Mouse (Mus musculus) olfactory bulb, adult 2 months (tissue): ENCODE measurements around the gene Scarf1. TPM values are rescaled to one million over a fixed set of nuclear protein-coding genes. Genes with fewer than 3 reads are reported as not detected.

ENCODE experiments used
- H3K27ac ChIP-seq: fragments of 200-500 bp; 2 replicates; pipeline ENCODE4 v1.5.1; 2012; ENCODE audit warnings: low read depth, low read length; ENCODE audit not compliant: insufficient read depth
- H3K4me1 ChIP-seq: fragments of 200-500 bp; 2 replicates; pipeline ENCODE4 v1.6.1; 2012; ENCODE audit warnings: low read length; ENCODE audit not compliant: control insufficient read depth, insufficient read depth
- H3K4me3 ChIP-seq: fragments of 200-500 bp; 2 replicates; pipeline ENCODE4 v1.5.1; 2012; ENCODE audit warnings: mild to moderate bottlenecking, low read depth, low read length, moderate library complexity; ENCODE audit not compliant: insufficient read depth
- CTCF ChIP-seq: fragments of 200-500 bp; IDR thresholded peaks from 2 replicates; pipeline ENCODE4 v1.5.1; 2012; ENCODE audit warnings: low read depth, mild to moderate bottlenecking, low read length, moderate library complexity; ENCODE audit not compliant: insufficient read depth
- POLR2A ChIP-seq: fragments of 200-500 bp; IDR thresholded peaks from 2 replicates; pipeline ENCODE4 v1.6.1; 2012; ENCODE audit warnings: mild to moderate bottlenecking, low read depth, low read length, moderate library complexity; ENCODE audit not compliant: insufficient read depth
- WGBS: fragments of 180-500 bp; shearing (Covaris S2); methylation state at CpG from one replicate; pipeline ENCODE4 v1.1.7; 2018; 5-methylcytosine and 5-hydroxymethylcytosine counted together
- polyA plus RNA-seq: library from polyadenylated mRNA; stranded (reverse); fragments of >200 nt; gene quantifications from 2 replicates; pipeline ENCODE4 v1.2.4, GENCODE M21; 2012; ENCODE audit warnings: low replicate concordance; ENCODE audit not compliant: missing spikeins, insufficient read depth, insufficient read length

Gene Scarf1
- polyA plus RNA-seq, 1 experiment, result not detected

DNA sequence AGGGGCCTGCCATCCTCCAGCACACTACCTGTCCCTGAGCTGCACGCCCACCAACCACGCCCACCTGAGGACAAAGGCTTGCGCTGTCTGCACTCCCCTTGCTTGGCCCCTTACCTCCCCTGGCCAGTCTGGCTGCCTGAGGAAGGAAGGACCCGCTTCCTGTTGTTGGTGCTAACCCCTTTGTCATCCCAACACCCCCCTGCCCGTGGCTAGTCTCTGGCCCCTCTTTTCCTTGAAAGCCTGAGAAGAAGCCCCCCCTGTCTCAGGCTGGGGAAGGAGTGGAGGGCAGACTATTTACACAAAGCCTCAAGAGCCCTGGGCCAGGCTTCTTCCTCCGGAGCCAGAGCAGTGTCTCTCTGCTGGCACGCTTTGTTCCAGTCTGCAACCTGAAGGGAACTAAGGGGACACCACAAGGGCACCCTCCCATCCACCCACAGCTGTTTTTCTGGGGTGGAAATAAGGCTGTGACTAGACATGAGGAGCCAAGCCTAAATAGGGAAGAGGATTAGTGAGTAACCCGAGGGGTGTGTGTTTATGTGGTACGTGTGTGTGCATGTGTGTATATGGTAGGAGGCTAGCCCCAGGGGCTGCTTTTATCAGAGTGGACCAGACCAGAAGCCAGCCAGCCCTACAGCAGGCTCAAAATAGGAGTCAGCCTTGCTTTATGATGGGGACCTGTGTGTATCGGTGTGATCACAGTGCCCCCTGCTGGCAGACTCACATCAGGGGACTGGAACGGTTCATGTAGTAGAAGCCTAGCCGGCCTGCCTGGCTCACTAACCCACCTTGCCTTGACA, 59.7 kb downstream of the Scarf1 start:
- Histone ChIP-seq H3K4me3 (no peak overlapping the region), H3K27ac (peak overlapping the region; percentile 93), H3K4me1 (peaks cover 25% of the 10 kb centered on the region)
- WGBS, result 12% methylated on average over 12 of the region's 12 CpGs
- peak; percentile 76 for TF ChIP-seq CTCF
- TF ChIP-seq POLR2A, result no peak

DNA sequence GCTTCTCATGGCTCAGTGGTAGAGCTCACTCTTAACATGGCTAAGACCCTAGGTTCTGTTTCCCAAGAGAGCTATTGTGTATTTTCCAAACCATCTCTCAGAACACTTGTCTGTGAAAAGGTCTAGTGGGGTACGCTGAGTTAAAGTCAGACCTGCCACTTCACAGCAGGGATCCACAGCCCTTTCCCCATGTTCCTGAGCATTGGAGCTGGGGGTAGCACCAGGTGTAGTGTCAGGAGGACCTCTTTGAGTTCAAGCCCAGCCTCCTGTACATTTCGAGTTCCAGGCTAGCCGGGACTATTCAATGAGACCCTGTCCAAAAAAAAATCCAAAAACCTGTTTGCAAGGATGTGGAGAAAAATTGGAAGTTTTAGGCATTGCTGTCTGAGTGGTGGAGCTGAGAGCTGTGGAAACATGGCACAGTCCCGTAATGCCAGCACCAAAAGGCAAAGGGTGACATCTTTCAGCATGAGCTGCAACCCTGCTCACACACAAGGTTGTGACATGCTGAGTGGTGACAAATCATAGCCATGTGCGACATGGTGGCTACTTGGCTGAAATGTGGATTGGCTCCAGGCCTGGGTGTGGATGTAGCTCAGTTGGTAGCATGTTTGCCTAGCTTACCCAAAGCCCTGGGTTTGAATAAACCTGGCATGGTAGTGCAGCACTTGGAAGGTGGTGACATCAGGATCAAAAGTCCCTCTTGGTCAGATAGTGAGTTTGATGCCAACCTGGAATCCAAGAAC, 61.2 kb downstream of the Scarf1 start:
- Histone ChIP-seq H3K4me1 (peaks cover 25% of the 10 kb centered on the region), H3K4me3 (no peak overlapping the region), H3K27ac (no peak overlapping the region)
- 84% methylated on average over 5 of the region's 5 CpGs for WGBS
- TF ChIP-seq CTCF (no peak), POLR2A (no peak)

GRCm38 (mm10) chr11:75575560-75576123, 62.3 kb downstream of the Scarf1 start:
- TF ChIP-seq POLR2A (no peak), CTCF (no peak)
- no peak overlapping the region for H3K27ac ChIP-seq
- H3K4me1 ChIP-seq, result peaks cover 25% of the 10 kb centered on the region
- 80% methylated on average over 9 of the region's 9 CpGs for WGBS
- H3K4me3 ChIP-seq, result no peak overlapping the region

Other genes with a start within 250 kb of the Scarf1 start
- not detected in 2 replicates for gene Rpa1, start 165.2 kb upstream of the Scarf1 start, polyA plus RNA-seq
- gene Smyd4, start 165.1 kb upstream of the Scarf1 start, polyA plus RNA-seq, result not detected in 2 replicates
- gene Serpinf1, start 90.8 kb upstream of the Scarf1 start, polyA plus RNA-seq, result not detected in 2 replicates
- not detected in 2 replicates for gene Serpinf2, start 73.9 kb upstream of the Scarf1 start, polyA plus RNA-seq
- gene Wdr81, start 58.8 kb upstream of the Scarf1 start, polyA plus RNA-seq, result not detected in 2 replicates
- gene Tlcd2, start 51.8 kb upstream of the Scarf1 start, polyA plus RNA-seq, result not detected in 2 replicates
- 102 and 148 TPM in 2 replicates for gene Prpf8, start 26.7 kb upstream of the Scarf1 start, polyA plus RNA-seq
- not detected in 2 replicates for gene Rilp, start 3.4 kb upstream of the Scarf1 start, polyA plus RNA-seq
- gene Slc43a2, start 18.2 kb downstream of the Scarf1 start, polyA plus RNA-seq, result 363 TPM in 1 of 2 replicates, not detected in the other
- 209 and 678 TPM in 2 replicates for gene Pitpna, start 74.6 kb downstream of the Scarf1 start, polyA plus RNA-seq
- not detected in 2 replicates for gene Inpp5k, start 117.4 kb downstream of the Scarf1 start, polyA plus RNA-seq
- not detected in 2 replicates for gene Myo1c, start 137.0 kb downstream of the Scarf1 start, polyA plus RNA-seq
- gene Crk, start 165.7 kb downstream of the Scarf1 start, polyA plus RNA-seq, result not detected in 2 replicates
- gene Ywhae, start 219.3 kb downstream of the Scarf1 start, polyA plus RNA-seq, result 855 and 954 TPM in 2 replicates